ENCODE assay signal across 8 mouse cellular contexts in the genomic region with DNA sequence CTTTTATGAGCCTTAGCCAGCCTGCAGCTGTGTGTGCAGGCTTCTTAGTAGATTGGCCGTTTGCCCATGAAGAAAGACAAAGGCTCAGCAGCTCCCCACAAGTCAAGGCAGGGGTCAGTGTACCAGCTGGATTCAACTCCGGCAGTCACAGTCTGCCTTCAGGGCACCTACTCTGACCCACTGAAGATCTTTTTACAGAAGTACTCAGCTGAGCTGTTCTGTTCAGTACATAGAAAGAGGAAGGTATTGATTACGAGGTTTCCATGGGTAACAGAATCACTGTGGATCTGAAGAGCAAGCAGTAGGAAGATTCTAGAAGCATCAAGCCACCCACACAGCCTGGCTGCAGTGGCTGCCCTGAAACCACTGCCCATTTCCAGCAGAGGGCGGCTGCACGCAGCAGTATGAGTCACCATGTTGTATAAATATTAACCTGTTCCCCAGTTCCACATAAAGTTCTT.
DNase-seq lines count a peak whose midpoint lies in the region; ATAC-seq and TF ChIP-seq lines count a peak whose summit lies in the region.

No protein-coding gene starts in this region.

- no peak overlapping the region for H3K4me2 ChIP-seq in neural tube, embryonic 11.5 days (ENCODE audit: low read depth)
- no peak overlapping the region for H3K4me2 ChIP-seq in forebrain, postnatal 0 days (ENCODE audit: low read depth)
- no peak overlapping the region for H3K4me2 ChIP-seq in midbrain, embryonic 16.5 days (ENCODE audit: low read length)

- no peaks in the 10 kb centered on the region for H3K4me1 ChIP-seq in neural tube, embryonic 11.5 days (ENCODE audit: control insufficient read depth, insufficient read depth, low read length)
- no peaks in the 10 kb centered on the region for H3K4me1 ChIP-seq in forebrain, postnatal 0 days (ENCODE audit: insufficient read depth)
- peaks cover 4% of the 10 kb centered on the region; the same call in 1 of the 2 replicates for H3K4me1 ChIP-seq in midbrain, embryonic 16.5 days (ENCODE audit: control insufficient read depth, insufficient read depth, low read length)

- no peaks in the 10 kb centered on the region for H3K9me3 ChIP-seq in neural tube, embryonic 11.5 days (ENCODE audit: control insufficient read depth, low read length)
- H3K9me3 ChIP-seq in forebrain, postnatal 0 days (ENCODE audit: low read length) = no peaks in the 10 kb centered on the region
- no peaks in the 10 kb centered on the region for H3K9me3 ChIP-seq in midbrain, embryonic 16.5 days (replicated peaks; ENCODE audit: control insufficient read depth, low read length, poor library complexity, severe bottlenecking)

- peak; percentile 20 for DNase-seq in neural tube, embryonic 11.5 days (ENCODE audit: low spot score)
- DNase-seq in neural tube, embryonic 10.5 days (ENCODE audit: extremely low spot score, low spot score) = no peak
- DNase-seq in cerebellum, adult 18-20 months = peak; percentile 45 to 47
- DNase-seq in forebrain, postnatal 0 days = peak; percentile 58
- peak; percentile 52 to 70 for DNase-seq in kidney, postnatal 4 days
- no peak for DNase-seq in spleen, postnatal 10 days (ENCODE audit: low spot score in 2 of 2)
- no peak for DNase-seq in frontal cortex, postnatal 25 days (ENCODE audit: low spot score in 2 of 2)

- WGBS in neural tube, embryonic 11.5 days = 47% methylated on average over 5 of the region's 5 CpGs
- WGBS in forebrain, postnatal 0 days = 32% methylated on average over 5 of the region's 5 CpGs
- WGBS in midbrain, embryonic 16.5 days = 39% methylated on average over 5 of the region's 5 CpGs

- H3K9ac ChIP-seq in neural tube, embryonic 11.5 days (ENCODE audit: low read length) = no peak overlapping the region
- H3K9ac ChIP-seq in forebrain, postnatal 0 days = no peak overlapping the region
- H3K9ac ChIP-seq in midbrain, embryonic 16.5 days (ENCODE audit: low read depth, low read length) = no peak overlapping the region

- H3K4me3 ChIP-seq in neural tube, embryonic 11.5 days (ENCODE audit: low read depth, low read length) = no peak overlapping the region
- H3K4me3 ChIP-seq in forebrain, postnatal 0 days (ENCODE audit: low read depth, low read length) = no peak overlapping the region
- H3K4me3 ChIP-seq in midbrain, embryonic 16.5 days (ENCODE audit: low read depth, low read length) = no peak overlapping the region

- ATAC-seq in neural tube, embryonic 11.5 days (ENCODE audit: insufficient read depth, low FRiP score, low TSS enrichment) = peak; percentile 41; the same call in 1 of the 2 replicates
- ATAC-seq in forebrain, postnatal 0 days = peak; percentile 84
- ATAC-seq in midbrain, embryonic 16.5 days = peak; percentile 86

- H3K36me3 ChIP-seq in neural tube, embryonic 11.5 days (ENCODE audit: control insufficient read depth, insufficient read depth, low read length) = no peaks in the 10 kb centered on the region
- H3K36me3 ChIP-seq in forebrain, postnatal 0 days (ENCODE audit: insufficient read depth) = peaks cover 23% of the 10 kb centered on the region
- 0 out of 2 replicates have a peak, but pooled peaks cover 4% of the 10 kb centered on the region for H3K36me3 ChIP-seq in midbrain, embryonic 16.5 days (ENCODE audit: control insufficient read depth, insufficient read depth, low read length)

- H3K27ac ChIP-seq in neural tube, embryonic 11.5 days (ENCODE audit: low read depth, low read length) = no peak overlapping the region
- H3K27ac ChIP-seq in forebrain, postnatal 0 days (ENCODE audit: low read depth, low read length) = peak overlapping the region; percentile 54
- H3K27ac ChIP-seq in midbrain, embryonic 16.5 days (ENCODE audit: low read length) = 0 out of 2 replicates have a peak overlapping the region, but pooled peaks have one; percentile 11

- H3K27me3 ChIP-seq in neural tube, embryonic 11.5 days (ENCODE audit: control insufficient read depth, insufficient read depth, low read length) = no peaks in the 10 kb centered on the region
- no peaks in the 10 kb centered on the region for H3K27me3 ChIP-seq in forebrain, postnatal 0 days (ENCODE audit: insufficient read depth, low read length)
- no peaks in the 10 kb centered on the region for H3K27me3 ChIP-seq in midbrain, embryonic 16.5 days (ENCODE audit: control insufficient read depth, insufficient read depth, low read depth, low read length)

- TF ChIP-seq CTCF in forebrain, postnatal 0 days (IDR thresholded peaks at IDR 0.05; ENCODE audit: low read depth) = peak; percentile 70

Comparison
In these comparisons a context has a peak if more than half of its experiments do, and no peak if none do; other contexts are left out.
1. DNase-seq: peak in neural tube, embryonic 11.5 days (single experiment), cerebellum, adult 18-20 months (2 of 2), forebrain, postnatal 0 days (single experiment) and kidney, postnatal 4 days (2 of 2); none in neural tube, embryonic 10.5 days (single experiment), spleen, postnatal 10 days (0 of 2) and frontal cortex, postnatal 25 days (0 of 2).
2. Peak in every context shown above with its lines, with median percentiles within 50 percentile points of each other: ATAC-seq.